Mouse (Mus musculus): ENCODE measurements at regions not wholly inside any gene's neighbourhood (a gene's known extent, or its start where the extent isn't known, plus 50 kb on each side); places are given as distances from the start of the nearest gene placed in this dataset.

DNA sequence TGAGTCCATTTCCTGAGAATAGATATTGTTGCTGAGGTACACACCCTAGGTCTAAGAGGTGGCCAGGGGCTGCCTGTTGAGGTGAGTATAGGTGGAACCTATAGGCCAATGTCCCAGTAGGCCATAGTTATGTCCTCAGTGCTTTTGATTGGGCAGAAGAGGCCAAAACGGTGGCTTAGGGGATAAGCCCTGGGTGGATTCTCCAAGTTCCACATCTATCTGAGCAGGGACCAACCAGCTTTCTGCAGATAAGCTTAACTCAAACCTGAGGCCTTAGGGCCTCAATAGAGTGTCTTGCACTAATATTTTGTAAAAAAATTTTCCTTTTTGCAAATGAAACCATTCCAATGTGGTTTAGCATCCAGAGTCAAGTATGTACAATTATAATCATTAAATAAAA is 231.4 kb downstream of the Cog6 start:
- TF ChIP-seq POLR2A (IDR thresholded peaks at IDR 0.05; ENCODE audit: borderline replicate concordance, low read depth, low read length) = no peak
- no peak for TF ChIP-seq CTCF (IDR thresholded peaks at IDR 0.05; ENCODE audit: low read depth, low read length)

All from bone marrow macrophage, adult 2 months (primary cell).